Mouse (Mus musculus) Muller cell, postnatal 12 days (primary cell): ENCODE measurements around the gene Cnn3.

Source experiments
- DNase-seq: peaks from one replicate; pipeline ENCODE4 v3.0.0-alpha.2; 2015; ENCODE audit errors: inconsistent ontology term

Gene Cnn3

DNA sequence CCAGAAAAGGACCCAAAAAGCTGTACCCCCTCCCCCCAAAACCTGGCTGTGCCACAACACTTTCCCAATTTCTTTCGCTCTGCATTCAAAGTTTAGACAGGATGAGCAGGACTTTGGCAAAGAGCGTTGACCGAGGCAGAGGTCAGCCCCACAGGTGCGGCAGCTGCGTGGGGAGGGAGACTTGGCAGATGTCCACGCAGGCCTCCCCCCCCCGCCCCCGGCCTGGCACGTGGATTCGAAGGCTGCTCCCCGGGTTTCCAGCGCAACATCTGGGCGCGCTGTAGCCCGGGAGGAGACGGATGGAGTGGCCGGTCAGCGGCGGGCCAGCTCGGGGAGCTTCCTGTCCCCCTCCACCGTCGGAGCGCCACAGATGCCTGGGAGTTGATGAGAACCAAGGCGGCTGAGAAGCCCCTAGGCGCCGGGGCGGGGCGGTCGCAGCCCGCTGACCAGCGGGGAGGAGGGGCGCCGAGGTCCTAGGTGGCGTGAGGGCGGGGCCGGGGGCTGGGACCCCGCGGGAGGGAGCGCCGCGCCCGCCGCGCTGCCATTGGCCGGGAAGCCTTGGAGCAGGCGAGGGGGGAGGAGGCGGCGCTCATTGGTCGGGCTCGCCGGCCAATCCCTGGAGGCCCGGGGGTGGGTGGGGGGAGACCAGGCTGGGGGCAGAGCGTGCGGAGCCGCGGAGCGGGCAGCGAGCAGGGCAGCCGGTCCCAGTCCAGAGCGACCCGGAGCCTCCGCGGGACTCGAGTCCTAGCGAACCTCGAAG, at the start of gene Cnn3:
Cnn3 (plus strand) TSS at position 637 of the 760 bp plus-strand sequence.
- DNase-seq = peak; percentile 100

DNA sequence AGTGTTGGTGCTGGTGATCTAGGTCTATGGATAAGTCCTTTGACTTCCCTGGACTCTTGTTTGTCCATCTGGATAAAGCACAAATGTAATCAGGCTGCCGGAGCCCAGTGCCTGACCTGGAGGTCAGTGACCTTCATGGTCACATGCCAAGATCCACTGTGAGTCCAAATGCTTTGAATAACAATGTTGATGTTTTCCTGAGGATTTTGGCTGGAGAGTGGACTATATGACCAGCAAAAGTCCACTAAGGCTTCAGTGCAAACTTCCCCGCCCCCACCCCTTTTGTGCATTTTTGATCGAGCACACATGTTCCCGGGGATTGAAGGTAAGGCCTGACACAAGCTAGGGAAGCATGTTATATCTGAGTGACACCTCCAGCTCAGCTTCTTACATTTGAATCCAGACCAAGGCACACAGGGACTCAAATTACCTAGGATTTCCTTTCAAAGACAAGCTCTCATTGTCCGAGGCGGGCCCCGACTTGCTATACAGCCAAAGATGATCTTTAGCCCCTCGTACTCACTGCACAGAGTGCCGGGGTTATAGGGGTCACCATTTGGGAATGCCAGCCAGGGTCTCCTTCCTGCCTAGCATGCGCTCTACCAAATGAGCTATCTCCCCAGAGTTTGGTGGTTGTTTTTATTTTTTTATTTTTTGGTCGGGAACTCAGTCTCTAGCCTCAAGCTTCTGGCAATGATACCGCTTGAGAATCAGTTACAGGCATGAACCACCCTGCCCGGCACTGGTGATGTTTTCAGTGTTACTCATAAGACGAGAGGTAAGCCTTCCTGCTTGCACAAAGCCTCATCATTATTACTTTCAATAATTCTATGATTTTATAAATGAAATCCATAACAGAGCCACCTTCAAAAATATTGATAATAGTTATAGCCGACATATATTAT, 47.3 kb upstream of the Cnn3 start:
- DNase-seq = peak; percentile 54

DNA sequence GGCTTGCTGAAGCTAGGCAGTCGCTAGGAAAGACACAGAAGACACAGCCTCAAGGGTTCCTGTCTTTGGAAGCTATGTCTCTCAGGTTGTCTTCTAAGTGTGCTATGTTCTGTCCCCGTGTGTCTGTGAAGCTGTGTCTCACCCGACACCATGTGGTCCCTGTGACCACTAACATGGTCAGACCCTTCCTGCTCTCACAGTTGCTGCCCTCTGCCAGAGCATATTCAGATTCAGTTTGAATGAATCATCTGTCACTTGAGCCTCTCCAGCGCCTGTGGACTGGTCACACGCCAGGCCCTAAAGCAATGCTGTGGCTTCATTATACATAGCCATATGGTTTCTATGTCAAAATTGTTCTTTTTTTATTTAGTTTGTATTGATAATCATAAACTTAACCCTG, 46.6 kb upstream of the Cnn3 start:
- DNase-seq = peak; percentile 74

DNA sequence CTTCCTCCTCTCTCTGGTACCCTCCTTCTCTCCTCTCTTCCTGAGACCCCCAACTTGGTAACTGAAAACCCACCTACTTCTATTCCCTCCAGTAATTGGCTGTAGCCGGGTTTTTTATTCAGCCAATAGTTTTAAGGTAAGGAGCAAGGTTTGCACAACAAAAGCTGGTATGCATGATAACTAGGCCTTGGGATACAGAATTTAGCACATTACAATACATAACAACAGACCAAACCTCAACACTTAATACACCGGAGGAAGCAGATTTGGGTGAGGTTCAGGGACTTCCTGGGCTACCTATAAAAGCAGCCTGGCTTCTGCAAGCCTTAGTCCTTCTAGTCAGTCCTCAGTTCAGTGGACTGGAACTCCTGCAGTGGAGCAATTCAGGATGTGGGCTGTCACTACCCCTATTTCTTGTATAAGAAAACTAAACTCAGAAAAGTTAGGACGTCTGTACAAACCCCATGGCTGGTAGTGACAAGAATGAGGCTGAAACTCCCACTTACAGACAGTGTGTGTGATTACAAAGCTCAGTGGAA, 38.8 kb upstream of the Cnn3 start:
- no peak for DNase-seq

DNA sequence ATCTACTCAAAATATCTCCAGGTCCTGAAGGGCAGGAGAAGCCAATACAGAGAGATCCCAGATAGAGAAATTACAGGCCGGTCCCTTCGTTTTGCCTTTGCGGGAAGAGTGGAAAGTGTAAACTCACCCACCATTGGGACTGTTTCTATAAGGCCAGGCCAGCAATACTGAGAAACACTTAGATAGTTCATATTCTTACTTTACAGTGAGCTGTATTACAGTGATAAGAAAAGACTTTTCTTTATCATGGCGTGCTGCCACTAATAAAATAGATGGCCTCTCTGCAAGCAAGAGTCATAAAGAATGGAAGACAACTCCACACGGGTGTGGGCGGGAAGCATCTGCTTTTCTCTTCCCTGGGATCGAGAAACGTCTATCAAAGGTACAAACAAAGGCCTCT, 36.9 kb upstream of the Cnn3 start:
- DNase-seq = no peak

DNA sequence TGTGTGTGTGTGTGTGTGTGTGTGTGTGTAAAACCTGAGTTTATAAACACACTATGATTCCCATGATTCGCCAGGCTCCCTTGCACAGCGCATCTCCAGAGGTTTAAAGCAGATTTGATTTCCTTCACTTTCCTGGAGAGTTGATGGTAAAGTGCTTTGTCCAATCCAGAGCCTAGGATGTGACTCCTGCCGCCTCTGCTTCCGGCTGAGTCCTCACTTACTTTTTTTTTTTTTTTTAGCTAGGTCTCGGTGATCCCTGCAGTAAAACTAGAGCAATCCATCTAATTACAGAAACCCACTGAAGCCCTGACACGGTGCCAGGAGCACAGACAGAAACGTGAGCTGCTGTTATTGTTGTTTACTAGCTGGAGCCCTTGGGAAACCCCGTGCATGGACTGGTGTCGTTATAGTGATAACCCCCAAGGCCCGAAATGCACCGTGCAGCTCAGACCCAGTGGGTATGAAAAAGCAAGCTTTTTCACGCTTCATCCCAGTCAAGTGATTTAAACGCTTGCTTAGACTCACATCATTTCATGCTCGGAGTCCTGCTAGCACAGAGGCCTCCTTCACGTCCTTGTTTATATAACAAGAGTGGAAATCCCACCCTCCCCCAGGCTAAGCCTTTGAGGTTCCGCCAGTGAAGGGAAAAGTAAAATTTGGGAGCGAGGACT, 36.3 kb upstream of the Cnn3 start:
- peak; percentile 38 for DNase-seq

DNA sequence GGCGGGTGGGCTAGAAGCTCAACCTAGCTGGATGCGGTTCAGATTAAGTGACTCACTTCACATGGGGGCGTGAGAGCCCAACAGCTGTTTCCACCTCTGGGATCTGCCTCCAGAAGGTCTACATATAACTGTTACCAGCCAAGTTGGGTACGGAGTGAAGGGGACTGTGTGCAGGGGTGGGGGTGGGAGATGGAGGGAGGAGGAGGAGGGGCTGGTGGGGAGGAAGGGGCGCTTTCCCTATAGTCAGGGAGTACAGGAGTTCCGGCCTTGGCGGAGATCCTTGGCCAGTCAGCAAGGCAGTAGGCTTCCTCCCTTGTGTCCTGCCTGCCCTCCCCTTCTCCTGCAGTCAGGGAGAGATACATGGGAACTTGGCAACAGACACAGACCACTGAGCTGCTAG, 35.6 kb upstream of the Cnn3 start:
- DNase-seq = no peak

DNA sequence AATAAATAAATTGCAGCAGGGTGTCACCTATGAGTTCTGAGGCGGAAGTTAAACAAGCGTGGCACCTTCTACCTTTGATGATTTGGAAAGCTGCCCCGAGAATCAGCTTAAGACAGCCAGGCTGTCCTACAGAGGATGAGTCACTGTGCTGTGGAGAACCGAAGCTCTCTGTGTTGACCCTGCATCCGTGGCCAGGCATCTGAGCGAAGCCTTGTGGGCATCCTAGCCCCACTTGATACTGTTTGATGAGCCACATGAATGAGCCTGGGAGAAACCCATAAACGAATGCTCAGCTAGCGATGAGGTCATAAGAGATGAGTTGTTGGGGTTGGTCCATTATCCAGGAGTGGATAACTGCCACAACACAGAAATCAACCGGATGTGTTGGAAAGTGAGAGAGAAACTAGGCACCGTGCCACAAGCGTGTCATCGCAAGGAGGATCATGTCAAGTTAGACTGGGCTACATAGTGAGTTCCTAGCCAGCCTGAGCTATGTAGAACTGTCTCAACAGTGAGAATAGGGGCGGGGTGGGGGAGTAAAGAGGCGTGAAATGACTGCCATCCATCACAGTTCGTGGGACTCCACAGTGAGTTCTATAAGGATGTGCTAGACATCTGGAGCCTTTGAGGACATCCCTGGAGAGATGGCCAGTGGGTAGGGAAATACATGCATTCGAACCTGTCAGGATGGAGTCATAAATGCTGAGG, 30.6 kb upstream of the Cnn3 start:
- peak; percentile 45 for DNase-seq

DNA sequence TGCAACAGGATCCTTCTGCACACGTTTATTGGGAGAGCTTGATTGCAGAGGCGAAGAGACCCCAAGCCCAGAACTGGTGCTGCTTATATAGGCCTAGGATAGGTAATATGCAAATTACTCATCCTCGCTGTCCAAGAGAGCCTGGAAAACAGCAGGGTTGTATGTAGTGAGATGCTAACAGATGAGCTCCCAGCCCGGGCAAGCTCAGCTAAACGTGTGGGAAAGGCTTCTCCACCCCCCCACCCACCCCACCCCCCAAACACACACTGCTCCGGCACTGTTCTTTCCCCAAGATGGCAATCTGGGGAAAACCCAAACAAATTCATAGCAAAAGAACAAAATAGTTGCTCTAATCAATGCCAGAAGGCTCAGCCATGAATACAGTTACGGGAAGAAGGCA, 29.7 kb upstream of the Cnn3 start:
- no peak for DNase-seq

DNA sequence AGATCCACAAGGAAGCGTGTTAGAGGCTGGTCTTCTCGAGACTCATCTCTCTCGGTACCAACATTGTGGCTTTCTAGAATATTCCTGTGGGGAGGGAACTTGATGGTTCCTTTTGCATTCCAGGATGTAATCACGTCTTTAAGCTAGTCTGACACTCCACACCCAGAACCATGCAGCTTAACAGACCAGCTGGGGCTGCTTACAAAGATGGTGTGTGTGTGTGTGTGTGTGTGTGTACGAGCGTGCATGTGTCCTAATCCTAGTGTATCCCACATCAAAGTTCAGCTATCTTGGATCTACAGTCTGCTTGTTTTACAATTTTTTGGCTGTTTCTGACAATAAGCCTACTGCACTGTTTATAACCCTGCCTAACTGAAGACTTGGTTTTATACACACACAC, 29.3 kb upstream of the Cnn3 start:
- DNase-seq = no peak

DNA sequence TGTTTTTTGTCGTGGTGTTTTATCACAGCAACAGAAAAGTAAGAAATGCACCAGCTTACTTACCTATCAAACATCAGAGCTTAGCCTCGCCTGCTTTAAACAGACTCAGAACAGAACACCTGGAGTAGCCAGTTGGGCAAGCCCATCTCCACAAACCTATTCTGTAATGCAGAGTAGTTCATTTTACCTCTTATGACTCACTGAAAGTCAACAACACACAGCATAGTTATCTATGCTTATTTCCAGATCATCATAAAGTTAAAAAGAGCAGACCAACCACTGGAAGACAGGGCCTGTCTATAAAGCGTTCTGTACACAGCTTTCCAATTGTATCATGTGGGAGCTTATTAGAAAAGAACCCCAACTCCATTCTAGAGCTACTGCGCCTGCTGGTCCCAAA, 24.9 kb upstream of the Cnn3 start:
- DNase-seq = no peak

DNA sequence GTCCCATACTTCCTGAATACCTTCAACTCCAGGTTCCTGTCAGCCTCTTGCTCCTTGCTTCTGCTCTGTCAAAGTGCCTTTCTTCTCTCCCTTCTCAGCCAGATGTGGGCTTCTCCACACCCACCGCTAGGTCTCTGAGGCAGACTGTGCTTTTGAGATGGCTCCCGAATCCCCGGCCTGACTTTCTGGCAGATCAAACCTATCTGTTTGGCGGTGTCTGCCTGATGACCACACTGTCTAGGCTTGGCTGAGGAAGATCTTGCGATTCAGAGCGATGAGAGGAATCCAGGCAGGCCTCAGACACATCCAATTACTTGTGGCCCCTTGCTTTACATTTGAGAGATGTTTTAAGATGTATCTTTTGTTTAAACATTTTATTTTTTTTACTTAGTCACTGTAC, 24.2 kb upstream of the Cnn3 start:
- DNase-seq = no peak

DNA sequence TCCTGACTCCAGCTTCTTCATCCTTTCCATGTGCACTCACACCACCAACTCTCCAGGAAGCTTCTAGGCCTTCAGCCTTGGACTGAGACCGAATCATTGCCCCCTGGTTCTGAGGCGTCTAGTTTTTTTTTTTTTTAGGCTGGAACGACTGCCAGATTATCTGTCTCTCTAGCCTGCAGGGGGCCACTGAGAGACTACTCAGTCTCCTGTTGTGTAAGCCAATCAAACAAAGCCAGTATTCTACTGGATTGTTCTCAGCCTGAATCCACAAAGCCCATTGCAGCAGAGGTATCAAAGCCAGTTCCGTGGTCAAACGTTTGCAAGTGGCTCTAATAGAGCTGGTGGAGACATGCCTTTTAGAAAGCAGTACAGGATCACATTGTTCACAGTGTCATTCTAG, 22.8 kb upstream of the Cnn3 start:
- peak; percentile 14 for DNase-seq

DNA sequence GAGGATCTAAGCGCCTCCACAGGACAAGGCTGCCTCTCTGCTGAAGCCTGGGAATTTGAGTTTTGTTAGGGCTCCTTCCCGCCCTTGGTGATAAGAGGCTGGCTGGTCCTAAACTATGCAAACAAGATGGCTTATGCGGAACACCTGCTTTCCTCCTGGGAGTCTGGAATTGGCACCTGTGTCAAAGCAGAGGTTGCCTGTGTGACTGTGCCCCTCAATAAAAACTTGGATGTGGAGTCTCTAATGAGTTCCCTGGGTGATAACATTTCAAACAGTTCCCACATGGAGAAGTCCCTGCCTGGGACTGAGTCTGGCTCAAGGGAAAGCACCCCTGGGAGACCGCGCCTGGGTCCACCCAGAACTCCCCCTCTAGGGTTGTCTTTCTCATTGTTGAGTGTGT, 21.2 kb upstream of the Cnn3 start:
- DNase-seq = no peak

DNA sequence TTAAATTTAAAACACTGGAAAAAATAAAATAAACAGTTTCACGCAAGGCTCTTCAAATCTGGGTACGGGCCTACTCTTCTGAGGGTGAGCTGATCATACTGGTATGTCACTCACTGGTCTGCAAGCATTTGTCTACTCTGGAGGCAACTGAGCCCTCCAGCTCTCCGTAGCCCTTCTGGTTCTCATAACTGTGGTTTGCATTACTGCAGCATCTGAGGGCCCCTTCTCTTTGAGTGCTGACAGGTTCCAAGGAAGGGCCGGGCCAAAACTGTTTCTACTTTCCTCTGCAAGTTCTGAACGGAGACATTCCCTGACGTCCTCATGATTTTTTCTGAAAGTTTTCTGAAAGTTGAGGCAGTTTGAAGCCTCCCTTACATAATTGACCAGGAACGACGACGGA, 18.9 kb upstream of the Cnn3 start:
- no peak for DNase-seq

DNA sequence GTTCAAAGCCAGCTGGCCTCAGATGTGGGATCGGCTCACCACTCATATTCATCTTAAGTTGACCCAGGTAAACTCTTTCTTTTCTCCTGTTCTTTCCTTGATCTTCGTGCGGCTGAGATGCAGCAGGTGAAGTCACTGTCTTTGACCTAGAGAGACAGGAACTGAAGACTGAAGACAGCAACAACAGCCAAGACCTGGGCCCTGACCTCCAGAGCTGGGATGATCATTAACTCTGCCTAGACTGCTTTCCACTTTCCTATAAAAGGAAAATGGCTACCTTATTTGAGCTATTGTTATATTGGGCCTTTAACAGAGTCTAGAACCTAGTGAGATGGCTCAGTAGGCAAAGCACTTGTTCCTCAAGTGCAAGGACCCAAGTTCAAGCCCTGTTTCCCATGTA, 17.9 kb upstream of the Cnn3 start:
- DNase-seq = no peak

DNA sequence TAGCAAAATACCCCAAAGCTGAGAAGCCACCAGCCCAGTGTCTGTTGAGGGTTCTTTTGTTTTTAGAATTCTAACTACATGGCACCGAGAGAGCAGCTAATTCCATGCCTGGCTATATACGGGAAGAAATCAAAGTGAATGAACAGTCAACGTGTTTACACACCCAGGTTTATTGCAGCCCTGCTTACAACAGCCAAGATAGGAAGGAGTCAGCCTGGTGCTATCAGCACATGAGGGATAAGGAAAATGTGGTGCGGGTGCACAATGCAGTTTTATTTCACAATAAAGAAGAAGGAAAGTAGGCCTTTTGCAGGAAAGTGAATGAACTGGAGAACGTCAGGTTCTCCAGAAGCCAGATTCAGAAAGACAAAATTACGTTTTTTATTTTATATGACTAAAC, 14.8 kb upstream of the Cnn3 start:
- DNase-seq = no peak

DNA sequence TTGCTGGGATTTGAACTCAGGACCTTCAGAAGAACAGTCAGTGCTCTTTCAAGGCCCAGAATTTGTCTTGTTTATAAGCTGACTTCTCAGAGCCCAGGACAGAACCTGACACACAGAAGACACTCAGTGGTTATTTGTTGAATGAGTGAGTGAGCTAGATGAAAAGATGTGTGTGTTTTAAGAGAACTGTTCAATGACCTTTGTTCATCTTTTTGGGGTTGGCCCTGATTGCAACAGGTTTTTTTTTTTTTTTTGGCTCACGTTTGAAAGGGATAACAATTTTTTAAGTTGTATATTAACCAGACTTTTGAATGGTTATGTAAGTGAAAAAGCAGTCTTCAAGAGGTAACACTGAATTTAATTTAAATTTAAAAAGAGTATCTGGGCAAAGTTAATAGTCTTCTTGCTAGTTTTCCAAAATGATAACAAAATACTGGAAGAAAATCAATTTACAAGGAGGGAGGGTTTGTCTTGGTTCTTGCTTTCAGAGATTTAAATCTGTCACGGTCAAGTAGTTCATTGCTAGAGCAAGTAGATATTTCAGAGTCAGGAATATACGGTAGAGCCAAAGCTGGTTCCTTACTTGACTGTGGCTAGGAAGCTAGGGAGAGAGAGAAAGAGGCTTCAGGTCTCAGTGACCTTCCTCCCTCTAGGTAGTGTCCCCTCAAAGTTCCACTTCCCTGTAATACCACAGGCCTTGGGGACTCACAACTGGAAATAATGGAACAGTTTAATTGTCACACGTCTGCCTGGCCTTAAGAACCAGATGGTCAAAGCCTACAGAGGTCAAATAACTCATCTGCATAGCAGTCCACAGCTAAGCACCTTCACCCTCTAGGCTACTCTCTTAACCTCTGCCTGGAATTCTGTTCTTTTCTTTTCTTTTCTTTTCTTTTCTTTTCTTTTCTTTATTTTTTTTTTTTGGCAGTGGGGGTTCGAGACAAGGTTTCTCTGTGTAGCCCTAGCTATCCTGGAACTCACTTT, 9.8 kb upstream of the Cnn3 start:
- DNase-seq = no peak

DNA sequence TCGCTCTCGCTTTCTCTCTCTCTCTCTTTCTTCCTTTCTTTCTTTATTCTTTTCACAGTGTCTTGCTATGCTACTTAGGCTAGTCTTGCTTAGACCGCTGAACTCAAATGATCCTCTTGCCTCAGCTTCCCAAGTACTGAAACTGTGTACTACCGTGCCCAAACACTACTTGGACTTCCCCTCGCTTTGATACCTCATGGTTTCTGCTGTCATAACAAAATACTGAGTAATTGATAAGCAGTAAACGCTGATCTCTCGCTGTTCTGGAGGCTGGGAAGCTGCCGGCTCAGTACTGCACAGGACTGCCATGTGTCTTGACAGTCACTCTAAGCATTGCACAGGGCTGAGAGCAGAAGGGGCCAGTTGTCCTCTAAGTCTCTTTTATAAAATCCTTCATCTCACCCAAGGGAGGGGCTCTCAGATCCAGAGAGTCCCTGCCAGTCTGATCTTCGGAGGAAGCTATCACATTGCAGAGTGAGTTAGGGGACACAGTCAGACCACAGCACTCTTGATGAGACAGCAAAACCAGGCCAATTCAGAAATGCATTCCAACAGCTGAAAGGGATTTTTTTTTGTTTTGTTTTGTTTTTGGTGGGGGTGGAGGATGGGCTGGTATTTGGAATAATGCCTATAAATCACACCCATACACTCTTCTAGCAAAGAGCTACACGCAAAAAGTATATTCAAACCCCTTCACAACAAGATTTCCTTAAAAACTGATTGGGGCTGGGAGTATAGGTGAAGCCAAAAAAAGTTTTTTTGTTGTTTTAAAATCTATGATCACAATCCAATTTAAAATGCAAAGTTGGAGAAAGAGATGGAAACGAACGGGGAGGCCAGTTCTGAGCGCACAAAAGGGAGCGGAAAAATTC, 8.7 kb upstream of the Cnn3 start:
- DNase-seq = peak; percentile 91

DNA sequence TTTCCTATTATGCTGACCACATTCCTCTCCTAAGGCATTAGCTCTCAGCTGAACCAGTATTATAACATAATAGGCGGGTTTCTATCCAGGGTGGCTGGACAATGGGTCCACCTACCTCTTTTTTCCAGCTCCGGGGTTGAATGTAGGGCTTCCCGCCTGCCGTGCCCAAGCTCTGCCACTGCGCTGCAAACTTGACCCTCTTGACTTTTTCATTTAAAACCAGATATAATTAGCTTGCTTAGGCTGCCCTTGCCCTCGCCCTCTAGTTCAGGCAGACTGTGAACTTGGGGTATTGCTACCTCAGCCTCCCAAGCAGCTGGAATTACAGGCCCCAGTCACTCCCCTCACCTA, 8.1 kb upstream of the Cnn3 start:
- DNase-seq = peak; percentile 87
